Mouse (Mus musculus): ENCODE results near the gene Ripply2.

GRCm38 (mm10) chr9:86985105-86985504 is 30.2 kb upstream of the Ripply2 start:
- TF ChIP-seq CTCF (IDR thresholded peaks at IDR 0.05; ENCODE audit: control insufficient read depth, insufficient read depth, insufficient replicate concordance, low read depth, low read length) (no peak), POLR2A (IDR thresholded peaks at IDR 0.05; ENCODE audit: control insufficient read depth, low read depth, low read length) (no peak)

Measured in testis, adult 2 months (tissue).